Mouse (Mus musculus) gastrocnemius, adult 2 months (tissue): ENCODE results near the gene Arhgap45. TPM values are rescaled to one million over a fixed set of nuclear protein-coding genes. Genes with fewer than 3 reads are reported as not detected.

Source experiments
- DNase-seq: peaks from one replicate; pipeline ENCODE4 v3.0.0; 2022
- H3K27ac ChIP-seq: fragments of 200-600 bp; 2 replicates; pipeline ENCODE4 v1.8.1; 2022; ENCODE audit warnings: mild to moderate bottlenecking
- H3K4me3 ChIP-seq: fragments of 200-600 bp; 2 replicates; pipeline ENCODE4 v1.8.1; 2022; ENCODE audit warnings: mild to moderate bottlenecking, moderate library complexity
- CTCF ChIP-seq: fragments of 200-600 bp; IDR thresholded peaks from 2 replicates; pipeline ENCODE4 v1.8.1; 2022; ENCODE audit warnings: antibody characterized with exemption, mild to moderate bottlenecking, moderate library complexity
- intact Hi-C: fragments of 180-260 bp; cut with DNase I; formaldehyde crosslinking; loops from one replicate; pipeline ENCODE4 v1.15.1; 2025
- total RNA-seq, 2 experiments: library from RNA; stranded (reverse); gene quantifications; 2 replicates each; pipeline ENCODE4 v1.2.3; 2021

The Arhgap45 gene
- total RNA-seq, 2 experiments from 2014 or later, result 0.97 to 1.4 TPM

DNA sequence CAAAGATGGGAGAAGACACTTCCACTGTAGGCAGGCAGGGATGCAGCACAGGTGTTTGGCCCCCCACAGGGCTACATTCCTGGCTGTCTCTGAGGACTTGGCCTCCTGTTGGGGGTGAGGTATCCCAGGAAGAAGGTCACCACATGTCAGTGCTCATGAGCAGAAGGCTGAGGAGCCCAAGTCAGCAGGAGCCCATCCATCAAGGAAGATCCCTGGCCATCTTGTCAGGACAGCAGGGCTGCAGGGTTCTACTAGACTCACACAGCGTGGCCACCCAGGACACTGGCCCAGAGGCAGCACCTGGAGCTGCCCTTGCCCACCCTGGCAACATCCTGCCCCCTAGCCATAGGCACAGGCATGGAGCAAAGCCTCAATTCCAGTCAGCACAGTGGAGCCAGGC is 59.5 kb downstream of the Arhgap45 start:
- Histone ChIP-seq H3K27ac (peak overlapping the region; percentile 89), H3K4me3 (no peak overlapping the region)
- no peak for DNase-seq
- intact Hi-C loops, result no loop called here
- no peak for TF ChIP-seq CTCF

DNA sequence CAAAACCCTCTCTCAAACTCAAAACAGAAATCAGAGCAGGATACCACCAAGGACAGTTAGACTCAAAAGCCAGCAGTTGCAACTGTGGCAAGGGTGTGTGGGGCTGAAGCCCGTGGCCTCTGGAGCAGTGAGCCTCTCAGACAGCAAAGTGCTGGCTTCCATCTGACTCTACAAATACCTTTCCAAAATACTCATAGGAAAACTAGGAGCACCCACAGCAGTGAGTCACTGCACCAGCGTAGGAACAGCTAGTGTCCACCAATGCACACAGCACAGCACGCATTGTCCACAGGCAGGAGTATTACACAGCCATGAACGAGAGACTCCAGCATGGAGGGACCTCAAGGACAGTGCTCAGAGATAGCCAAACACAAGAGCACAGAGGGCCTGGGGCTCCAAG is 59.9 kb downstream of the Arhgap45 start:
- H3K27ac ChIP-seq, result peak overlapping the region; percentile 89
- intact Hi-C loops, result no loop called here
- no peak overlapping the region for H3K4me3 ChIP-seq
- TF ChIP-seq CTCF, result no peak
- no peak for DNase-seq

DNA sequence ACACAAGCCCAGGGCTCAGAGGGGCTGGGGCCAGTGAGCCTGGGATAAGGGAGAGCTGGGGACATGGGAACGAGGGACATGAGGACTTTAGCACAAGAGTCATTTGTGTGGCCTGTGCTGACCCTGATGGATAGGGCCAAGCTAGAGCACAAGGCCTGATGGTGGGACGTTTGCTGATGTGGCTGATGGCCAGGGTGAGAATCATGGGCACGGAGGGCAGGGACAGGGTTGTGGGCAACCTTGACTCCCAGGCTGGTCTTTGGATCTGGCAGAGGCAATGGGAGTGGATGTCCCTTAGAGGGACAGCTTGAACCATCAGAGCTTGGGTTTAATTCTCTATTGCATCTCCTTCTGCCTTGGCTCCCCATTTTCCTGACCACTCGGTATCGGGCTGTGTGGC is 60.9 kb downstream of the Arhgap45 start:
- H3K4me3 ChIP-seq, result no peak overlapping the region
- TF ChIP-seq CTCF, result no peak
- no peak overlapping the region for H3K27ac ChIP-seq
- intact Hi-C loops, result no loop called here
- DNase-seq, result no peak

DNA sequence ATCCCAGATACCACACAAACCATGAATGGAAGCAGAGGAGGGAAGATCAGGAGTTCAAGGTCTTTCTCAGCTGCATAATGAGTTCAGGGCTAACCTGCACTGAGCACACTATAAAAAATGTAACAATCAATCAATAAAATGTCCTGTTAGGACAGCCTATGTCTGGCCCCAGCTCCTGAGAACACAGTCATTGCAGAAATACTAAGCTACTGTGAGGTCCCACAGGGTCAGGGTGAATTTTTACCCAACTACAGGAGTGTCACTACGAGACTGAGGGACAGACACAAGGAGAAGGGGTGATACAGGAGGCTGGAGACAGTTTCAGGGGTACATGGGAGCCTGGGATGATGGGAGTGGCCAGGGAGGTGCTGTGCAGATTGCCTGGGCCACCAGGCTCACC is 61.9 kb downstream of the Arhgap45 start:
- no peak overlapping the region for H3K4me3 ChIP-seq
- intact Hi-C loops, result no loop called here
- DNase-seq, result no peak
- H3K27ac ChIP-seq, result no peak overlapping the region
- TF ChIP-seq CTCF, result no peak

DNA sequence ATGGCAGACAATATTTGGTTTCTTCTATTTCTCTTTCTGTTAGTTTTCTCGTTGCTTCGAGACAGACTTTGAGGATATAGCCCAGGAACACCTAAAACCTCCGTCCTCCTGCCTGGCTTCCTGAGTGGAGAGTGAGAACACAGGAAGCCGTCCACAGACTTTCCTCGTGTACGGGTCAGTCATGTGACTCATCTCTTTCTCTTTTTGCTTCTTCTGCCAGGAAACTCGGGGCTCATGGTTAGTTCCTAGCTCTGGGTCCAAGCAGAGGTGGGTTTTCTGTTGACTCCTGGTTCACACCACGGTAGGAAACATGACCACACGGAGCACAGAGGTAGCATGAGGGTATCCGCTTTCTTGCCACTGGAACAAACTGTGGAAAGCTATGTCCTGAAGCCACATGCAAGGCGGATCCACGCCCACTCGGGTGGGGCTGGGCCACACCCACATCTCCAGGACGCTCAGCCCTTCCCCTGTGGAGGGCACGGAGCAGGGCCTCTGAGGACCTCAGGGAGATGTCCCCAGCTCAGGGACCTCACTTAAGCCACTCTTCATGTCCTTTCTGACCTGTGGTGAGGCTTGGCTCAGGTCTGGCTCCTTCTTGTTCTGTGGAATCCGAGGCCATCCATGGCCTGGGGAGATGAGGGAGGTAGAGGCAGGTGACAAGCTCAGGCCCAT is 64.1 kb downstream of the Arhgap45 start:
- no peak for TF ChIP-seq CTCF
- DNase-seq, result no peak
- no peak overlapping the region for H3K4me3 ChIP-seq
- H3K27ac ChIP-seq, result no peak overlapping the region
- intact Hi-C loops, result no loop called here

Other genes with a start within 250 kb of the Arhgap45 start
- 10 to 100 TPM; 46.1 to 53.6 TPM for gene Rnf126, start 249.7 kb upstream of the Arhgap45 start, total RNA-seq
- 1 to 10 TPM; 1.0 to 1.5 TPM for gene Fstl3, start 239.4 kb upstream of the Arhgap45 start, total RNA-seq
- gene Prss57, start 225.7 kb upstream of the Arhgap45 start, total RNA-seq, result not detected
- gene Palm, start 223.1 kb upstream of the Arhgap45 start, total RNA-seq, result 10 to 100 TPM; 18.1 to 23.0 TPM
- not detected for gene Misp, start 195.7 kb upstream of the Arhgap45 start, total RNA-seq
- 10 to 100 TPM; 18.8 to 25.1 TPM for gene Ptbp1, start 162.2 kb upstream of the Arhgap45 start, total RNA-seq
- gene Prtn3, start 142.2 kb upstream of the Arhgap45 start, total RNA-seq, result not detected
- gene Plppr3, start 142.0 kb upstream of the Arhgap45 start, total RNA-seq, result under 1 TPM in 1 of 2 experiments, not detected in 1; 0.17 TPM
- gene Elane, start 130.4 kb upstream of the Arhgap45 start, total RNA-seq, result not detected
- 10 to 100 TPM; 12.9 to 77.1 TPM for gene Cfd, start 125.8 kb upstream of the Arhgap45 start, total RNA-seq
- gene Med16, start 107.7 kb upstream of the Arhgap45 start, total RNA-seq, result 10 to 100 TPM; 32.6 to 37.2 TPM
- gene Gm26602, start 105.8 kb upstream of the Arhgap45 start, total RNA-seq, result not detected
- under 1 TPM; 0.17 to 0.23 TPM for gene Kiss1r, start 99.7 kb upstream of the Arhgap45 start, total RNA-seq
- gene R3hdm4, start 95.4 kb upstream of the Arhgap45 start, total RNA-seq, result 100 to 1,000 TPM; 107 to 121 TPM
- 1 to 10 TPM; 1.8 to 2.1 TPM for gene Arid3a, start 89.6 kb upstream of the Arhgap45 start, total RNA-seq
- gene Wdr18, start 56.5 kb upstream of the Arhgap45 start, total RNA-seq, result 10 to 100 TPM; 19.7 to 22.0 TPM
- gene Grin3b, start 45.9 kb upstream of the Arhgap45 start, total RNA-seq, result under 1 TPM; 0.25 to 0.28 TPM
- 10 to 100 TPM; 70.9 to 75.1 TPM for gene Tmem259, start 32.3 kb upstream of the Arhgap45 start, total RNA-seq
- 1 to 10 TPM; 3.9 to 9.7 TPM for gene Cnn2, start 28.1 kb upstream of the Arhgap45 start, total RNA-seq
- gene Abca7, start 20.2 kb upstream of the Arhgap45 start, total RNA-seq, result 1 to 10 TPM; 6.7 to 7.2 TPM
- gene Polr2e, start 23.1 kb downstream of the Arhgap45 start, total RNA-seq, result 10 to 100 TPM; 42.0 to 50.9 TPM
- gene Gpx4, start 30.5 kb downstream of the Arhgap45 start, total RNA-seq, result 100 to 1,000 TPM; 552 to 603 TPM
- 1 to 10 TPM; 6.2 to 7.1 TPM for gene Sbno2, start 88.9 kb downstream of the Arhgap45 start, total RNA-seq
- gene Stk11, start 99.2 kb downstream of the Arhgap45 start, total RNA-seq, result 100 to 1,000 TPM; 144 to 153 TPM
- 100 to 1,000 TPM; 535 to 725 TPM for gene Atp5d, start 122.0 kb downstream of the Arhgap45 start, total RNA-seq
- 1 to 10 TPM; 1.8 to 2.3 TPM for gene Cbarp, start 124.2 kb downstream of the Arhgap45 start, total RNA-seq
- 10 to 100 TPM; 34.3 to 39.8 TPM for gene Midn, start 131.6 kb downstream of the Arhgap45 start, total RNA-seq
- gene Cirbp, start 149.3 kb downstream of the Arhgap45 start, total RNA-seq, result 10 to 100 TPM; 22.1 to 30.7 TPM
- 1 to 10 TPM; 6.6 to 7.1 TPM for gene 1600002K03Rik, start 156.3 kb downstream of the Arhgap45 start, total RNA-seq
- under 1 TPM; 0.23 to 0.73 TPM for gene Efna2, start 162.8 kb downstream of the Arhgap45 start, total RNA-seq
- 10 to 100 TPM; 12.2 to 19.2 TPM for gene Mum1, start 209.8 kb downstream of the Arhgap45 start, total RNA-seq
- 100 to 1,000 TPM; 496 to 663 TPM for gene Ndufs7, start 232.5 kb downstream of the Arhgap45 start, total RNA-seq
- 10 to 100 TPM; 14.0 to 28.5 TPM for gene Gamt, start 244.4 kb downstream of the Arhgap45 start, total RNA-seq
- 10 to 100 TPM; 34.2 to 38.4 TPM for gene Dazap1, start 244.8 kb downstream of the Arhgap45 start, total RNA-seq